Mouse (Mus musculus) left cerebral cortex, postnatal 4 days (tissue): ENCODE results near the gene Mrpl47. TPM values are rescaled to one million over a fixed set of nuclear protein-coding genes. Genes with fewer than 3 reads are reported as not detected.
"Not testable (repeated sequence)": the region's sequence is repeated elsewhere in the genome, so short reads cannot be mapped to it uniquely, and the experiment has no call there.

Experiments
- DNase-seq: peaks from one replicate; pipeline ENCODE4 v3.0.0-alpha.2; 2022
- intact Hi-C: fragments of 180-260 bp; cut with DNase I; formaldehyde crosslinking; loops from one replicate; pipeline ENCODE4 v1.15.1; 2025
- total RNA-seq, 2 experiments: library from RNA; stranded (reverse); gene quantifications; 2 replicates each; pipeline ENCODE4 v1.2.3; 2021

Mrpl47 gene
- 10 to 100 TPM; 21.4 to 24.0 TPM for total RNA-seq

DNA sequence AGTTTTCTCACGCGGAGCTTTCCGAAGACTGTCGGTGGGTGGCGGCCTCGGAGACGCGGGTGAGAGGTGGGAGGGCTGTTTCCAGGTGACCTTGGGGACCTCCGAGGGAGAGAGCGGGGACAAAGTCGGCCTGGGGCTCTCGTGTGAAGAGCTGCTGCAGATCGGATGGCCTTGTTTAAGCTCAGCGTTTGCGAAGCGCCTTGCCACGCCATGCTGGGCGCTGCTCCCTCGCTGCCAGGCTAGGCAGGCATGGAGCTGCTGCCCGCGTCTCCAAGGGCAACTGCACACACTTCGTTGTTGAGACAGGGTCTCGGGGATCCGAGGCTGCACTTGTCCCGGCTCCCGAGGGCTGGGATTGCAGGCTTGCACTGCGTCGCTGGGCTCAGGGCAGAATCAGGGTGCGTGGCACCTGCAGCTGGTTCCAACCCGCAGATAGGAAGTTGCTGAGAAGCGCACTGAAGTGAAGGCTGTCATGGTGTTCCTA lies at the start of gene Mrpl47:
Gene Mrpl47 (minus strand): TSS at position 434 of the 484 bp plus-strand sequence.
- no peak for DNase-seq
- intact Hi-C loops: loop anchor here (10.0 kb wide), 1 partner anchor 1068 kb away; no protein-coding TSS in a partner anchor

DNA sequence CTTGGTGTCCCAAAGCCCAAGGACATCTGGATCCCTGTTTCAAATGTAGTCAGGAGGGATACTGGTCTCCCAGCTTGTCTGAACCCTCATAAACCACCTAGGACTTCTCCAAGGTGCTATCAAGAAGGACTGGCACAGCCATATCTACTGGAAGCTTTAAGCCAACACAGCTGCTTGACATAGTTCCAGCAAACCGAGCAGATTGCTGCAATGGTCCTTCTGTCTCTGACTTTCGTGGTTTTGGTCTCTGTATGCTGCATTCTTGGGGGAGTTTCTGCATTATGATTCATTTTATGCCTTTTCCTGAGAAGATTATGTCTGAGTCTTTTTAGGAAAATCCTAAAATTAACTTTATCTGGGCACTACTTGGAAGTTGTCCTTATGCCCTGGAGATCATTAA lies 33.4 kb upstream of the Mrpl47 start:
- no peak for DNase-seq
- intact Hi-C loops: no loop called here

DNA sequence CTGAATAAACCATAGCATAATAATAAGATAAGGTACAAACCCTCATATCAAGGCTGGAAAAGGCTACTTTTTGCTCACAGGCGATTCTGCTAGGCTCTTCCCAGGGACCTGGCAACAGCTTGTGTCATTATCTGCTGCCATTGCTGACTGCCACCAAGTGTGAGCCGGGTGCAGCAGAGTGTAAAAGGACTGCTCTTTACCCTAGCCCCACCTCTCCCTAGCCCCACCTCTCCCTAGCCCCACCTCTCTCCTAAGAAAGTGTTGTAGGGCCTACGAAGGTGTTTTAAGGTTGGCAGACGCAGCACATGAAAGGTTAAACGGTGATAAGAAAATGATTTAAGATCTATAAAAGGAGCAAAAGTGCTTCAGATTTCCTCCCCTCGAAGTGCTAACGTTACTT lies 26.5 kb upstream of the Mrpl47 start:
- intact Hi-C loops: no loop called here
- no peak for DNase-seq

DNA sequence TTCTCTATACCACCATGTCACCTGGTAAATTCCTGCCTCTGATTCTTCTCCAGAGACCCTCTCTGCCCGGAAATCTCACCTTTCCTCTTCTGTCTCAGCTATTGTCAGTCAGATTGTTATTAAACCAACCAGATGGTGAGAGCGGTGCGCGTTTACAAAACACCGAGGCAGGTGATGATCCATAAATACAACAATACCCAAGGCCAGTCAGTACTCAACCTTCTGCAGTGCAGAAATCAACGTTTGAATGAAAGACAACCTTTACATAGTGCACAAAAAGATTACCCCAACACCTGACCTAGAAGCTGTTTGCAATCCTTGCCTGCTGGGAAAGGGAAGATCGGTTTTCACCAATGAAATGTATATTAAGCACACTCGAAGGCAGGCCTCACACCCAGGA lies 25.6 kb upstream of the Mrpl47 start:
- no peak for DNase-seq
- intact Hi-C loops: no loop called here

DNA sequence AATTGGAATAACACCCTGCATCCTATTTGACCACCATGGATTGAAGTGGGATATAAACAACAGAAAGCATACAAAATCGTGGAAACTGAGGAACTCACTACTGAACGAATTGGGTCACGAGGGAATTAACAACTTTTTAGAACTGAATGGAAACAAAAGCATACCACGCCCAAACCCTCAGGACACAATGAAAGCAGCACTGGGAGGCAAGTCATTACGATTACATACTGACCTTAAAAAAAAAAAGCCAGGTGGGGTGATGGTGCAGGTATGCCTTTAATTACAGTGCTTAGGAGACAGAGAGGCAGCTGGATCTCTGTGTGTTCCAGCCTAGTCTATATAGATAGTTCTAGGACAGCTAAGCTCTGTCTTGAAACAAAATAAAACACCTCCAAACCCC lies 21.8 kb upstream of the Mrpl47 start:
- DNase-seq: no peak
- intact Hi-C loops: no loop called here

DNA sequence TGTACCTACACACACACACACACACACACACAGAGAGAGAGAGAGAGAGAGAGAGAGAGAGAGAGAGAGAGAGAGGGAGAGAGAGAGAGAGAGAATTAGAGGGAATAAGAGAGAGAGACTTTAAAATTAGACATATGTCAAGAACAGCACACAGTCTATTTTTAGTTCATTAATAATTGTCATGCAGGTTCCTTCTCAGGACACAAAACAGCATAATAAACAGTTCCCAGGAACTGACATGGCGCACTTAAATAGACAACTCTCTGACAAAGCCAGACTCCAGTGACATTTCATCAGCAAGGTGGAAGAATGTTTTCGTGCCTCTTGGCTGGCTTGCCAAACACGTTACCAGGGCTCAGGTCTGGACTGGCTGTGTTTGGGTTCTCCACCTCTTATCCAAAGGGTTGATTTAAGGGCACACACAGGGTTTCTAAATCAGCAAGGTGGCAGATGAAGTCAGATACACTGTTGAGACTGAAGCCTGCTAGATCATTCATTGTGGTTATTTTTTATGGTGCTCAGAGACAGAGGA lies 17.0 kb upstream of the Mrpl47 start:
- no peak for DNase-seq
- intact Hi-C loops: loop anchor here (5.0 kb wide), 1 partner anchor 63 kb away; the partner anchor contains the start of gene Usp13

DNA sequence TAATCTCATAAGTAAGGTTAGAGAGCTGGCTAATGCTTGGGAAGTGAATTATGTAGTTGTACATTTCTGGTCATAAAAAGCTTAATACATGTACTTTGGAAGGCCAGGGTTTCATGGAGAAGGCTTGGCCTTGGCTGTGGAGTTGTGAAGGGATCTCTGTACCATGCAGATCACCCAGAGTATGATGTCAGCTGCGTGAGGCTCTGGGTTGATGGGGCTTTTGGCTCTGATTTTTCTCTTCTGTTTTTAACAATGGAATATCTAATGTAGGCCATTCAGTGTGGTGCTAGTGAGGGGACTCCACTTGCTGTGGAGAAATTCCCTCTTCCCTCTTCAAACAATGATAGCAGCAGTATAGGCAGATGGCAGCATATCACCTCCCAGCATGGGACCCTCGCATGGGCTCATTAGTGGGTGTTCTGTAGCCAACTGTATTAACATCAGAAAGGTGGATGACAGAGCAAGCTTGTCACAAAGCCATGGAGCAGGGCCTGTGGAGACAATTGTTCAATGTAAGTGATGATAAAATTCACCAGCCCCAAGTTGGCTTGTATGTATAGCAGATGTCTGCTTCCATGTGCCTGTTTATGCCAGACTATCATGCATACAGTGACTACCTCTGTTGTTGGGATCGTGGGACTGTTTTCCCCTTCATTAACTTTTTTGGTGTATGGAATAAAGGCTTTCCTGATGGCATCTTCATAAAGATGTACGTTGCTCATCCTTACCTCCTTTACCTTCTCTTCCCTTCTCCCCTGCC lies 12.6 kb upstream of the Mrpl47 start:
- intact Hi-C loops: loop anchor here (5.0 kb wide), 1 partner anchor 67 kb away; the partner anchor contains the start of gene Usp13
- peak; percentile 14 for DNase-seq

DNA sequence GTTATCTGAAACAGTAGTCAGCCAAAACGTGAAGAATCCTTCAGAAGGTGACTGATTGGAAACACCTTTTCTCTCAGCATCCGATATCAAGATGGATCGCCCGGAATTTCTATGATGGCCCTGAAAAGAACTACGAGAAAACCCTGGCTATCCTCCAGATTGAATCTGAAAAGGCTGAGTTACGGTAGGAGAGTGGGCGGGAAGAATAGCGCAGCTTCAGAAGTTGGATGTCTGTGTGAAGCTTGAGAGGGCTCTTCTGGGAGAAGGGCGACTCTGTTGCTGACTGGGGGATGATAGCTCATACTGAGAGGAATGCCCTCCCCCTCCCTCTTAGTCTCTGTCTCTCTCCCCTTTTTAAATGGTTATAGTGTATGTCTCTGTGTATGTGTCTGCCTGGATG lies 11.0 kb upstream of the Mrpl47 start:
- intact Hi-C loops: no loop called here

DNA sequence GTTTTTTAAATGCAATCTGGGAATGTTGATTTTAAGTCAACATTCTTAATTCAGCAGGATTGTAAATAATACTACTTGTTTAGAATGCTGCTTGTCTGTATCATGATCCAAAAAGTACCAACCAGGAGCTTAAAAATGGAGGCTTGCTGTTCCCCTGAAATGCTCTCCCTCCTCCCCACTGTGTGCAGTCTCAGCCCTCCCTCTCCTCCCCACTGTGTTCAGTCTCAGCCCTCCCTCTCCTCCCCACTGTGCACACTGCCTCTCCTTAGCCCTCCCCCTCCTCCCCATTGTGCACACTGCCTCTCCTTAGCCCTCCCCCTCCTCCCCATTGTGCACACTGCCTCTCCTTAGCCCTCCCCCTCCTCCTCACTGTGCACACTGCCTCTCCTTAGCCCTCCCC lies 8.0 kb upstream of the Mrpl47 start:
- intact Hi-C loops, DNase-seq: not testable (repeated sequence)

More for the DNA sequence above, 11.0 kb upstream of the Mrpl47 start:
- no peak for DNase-seq

DNA sequence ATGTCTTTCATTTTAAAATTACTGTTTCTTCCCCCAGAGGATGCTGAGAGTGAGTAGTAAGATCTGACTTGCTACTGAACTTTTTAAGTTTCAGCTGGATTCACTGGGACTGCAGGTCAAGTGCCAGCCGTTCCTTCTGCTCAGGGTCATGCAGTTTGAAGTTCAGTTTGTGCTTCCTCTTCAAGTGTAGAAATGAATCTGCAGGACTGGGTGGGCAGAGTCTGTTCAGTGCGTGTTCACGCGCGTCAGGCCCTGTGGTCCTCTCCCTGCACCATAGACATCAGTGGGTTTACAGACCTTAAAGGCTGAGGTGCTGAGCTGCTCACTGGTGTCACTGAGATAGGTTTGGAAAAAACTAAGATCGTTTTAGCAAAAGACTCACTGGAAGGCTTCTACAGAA lies 7.6 kb upstream of the Mrpl47 start:
- intact Hi-C loops: no loop called here
- no peak for DNase-seq

DNA sequence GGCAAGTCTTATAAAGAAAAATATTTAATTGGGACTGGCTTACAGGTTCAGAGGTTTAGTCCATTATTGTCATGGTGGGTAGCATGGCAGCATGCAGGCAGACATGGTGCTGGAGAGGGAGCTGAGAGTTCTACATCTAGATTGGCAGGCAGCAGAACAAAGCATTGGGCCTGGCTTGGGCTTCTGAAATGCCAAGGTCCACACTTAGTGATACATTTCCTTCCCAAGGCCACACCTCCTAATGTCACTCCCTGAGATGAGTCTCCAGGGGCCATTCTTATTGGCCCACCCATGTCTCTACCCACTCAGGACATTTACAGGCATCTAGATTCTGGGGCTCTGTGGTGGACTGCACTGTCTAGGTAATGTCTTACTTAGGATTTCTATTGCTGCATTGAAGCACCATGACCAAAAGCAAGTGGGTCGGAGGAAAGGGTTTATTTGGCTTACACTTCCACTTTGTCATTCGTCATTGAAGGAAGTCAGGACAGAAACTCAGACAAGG lies 4.9 kb upstream of the Mrpl47 start:
- intact Hi-C loops: no loop called here
- DNase-seq: no peak

DNA sequence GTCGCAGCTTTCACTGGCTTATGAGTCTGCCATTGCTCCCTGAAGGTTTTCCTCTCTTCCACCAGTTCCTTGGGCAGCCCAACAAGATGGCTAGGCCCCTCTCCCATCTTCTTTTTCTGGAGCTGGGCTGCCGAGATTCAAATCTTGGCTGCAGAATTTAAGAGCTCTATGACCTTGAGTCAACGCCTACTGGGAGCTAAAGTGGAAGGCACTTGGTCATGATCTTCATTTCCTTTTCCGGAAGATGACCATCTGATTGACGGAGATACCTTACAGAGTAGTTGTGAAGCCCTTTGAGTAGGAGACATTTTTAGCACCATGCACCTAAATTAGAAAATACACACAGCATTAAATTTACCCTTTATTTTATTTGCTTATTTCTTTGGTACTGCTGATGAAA lies 1.1 kb upstream of the Mrpl47 start:
- no peak for DNase-seq
- intact Hi-C loops: loop anchor here (10.0 kb wide), 1 partner anchor 1066 kb away; no protein-coding TSS in a partner anchor

DNA sequence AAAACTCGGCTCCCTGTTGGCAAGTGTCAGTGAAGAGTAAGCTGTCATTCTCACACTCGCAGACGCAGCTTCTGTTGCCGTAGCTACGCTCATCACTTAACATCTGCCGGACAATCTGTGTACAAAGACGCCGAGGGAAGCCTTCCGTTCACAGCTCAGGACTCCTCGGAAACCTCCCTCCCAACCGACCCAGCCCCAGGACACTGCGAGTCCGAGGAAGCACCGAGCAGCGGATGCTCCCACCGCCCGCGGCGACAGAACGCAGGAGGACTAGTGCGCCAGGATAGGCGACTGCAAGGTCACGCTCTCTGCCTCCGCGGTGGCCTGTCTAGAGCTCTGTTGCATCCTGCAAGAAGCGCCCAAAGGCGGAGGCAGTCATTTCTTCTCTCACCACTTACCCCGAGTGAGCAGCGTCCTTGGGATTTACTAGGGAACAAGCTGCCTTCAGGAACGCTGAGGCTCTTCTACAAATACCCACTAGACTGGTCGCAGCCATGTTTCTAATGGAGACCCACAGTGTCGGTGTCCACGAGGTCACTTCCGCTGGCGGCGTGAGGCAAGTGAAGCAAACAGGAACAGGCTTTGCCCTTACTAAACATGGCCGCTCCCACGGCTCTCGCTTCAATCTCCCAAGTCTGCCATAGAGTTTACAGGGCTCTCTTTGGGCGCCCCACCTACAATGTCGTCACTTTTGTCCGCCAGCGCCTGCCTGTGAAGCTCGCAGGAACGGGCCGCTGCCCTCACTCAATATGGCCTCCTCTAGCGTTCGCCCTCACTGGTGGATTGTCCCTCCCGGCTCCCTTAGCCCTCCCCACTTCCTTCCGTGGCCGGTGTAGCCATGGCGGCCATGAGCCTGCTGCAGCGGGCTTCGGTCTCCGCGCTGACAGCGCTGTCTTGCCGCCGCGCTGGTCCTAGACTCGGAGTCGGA lies 897 bp downstream of the Mrpl47 start, which contains the start of gene Ndufb5:
Gene Ndufb5 (plus strand): TSS at position 747 of the 928 bp plus-strand sequence.
- intact Hi-C loops: loop anchor here (10.0 kb wide), 1 partner anchor 1068 kb away; no protein-coding TSS in a partner anchor
- peak; percentile 97 for DNase-seq

DNA sequence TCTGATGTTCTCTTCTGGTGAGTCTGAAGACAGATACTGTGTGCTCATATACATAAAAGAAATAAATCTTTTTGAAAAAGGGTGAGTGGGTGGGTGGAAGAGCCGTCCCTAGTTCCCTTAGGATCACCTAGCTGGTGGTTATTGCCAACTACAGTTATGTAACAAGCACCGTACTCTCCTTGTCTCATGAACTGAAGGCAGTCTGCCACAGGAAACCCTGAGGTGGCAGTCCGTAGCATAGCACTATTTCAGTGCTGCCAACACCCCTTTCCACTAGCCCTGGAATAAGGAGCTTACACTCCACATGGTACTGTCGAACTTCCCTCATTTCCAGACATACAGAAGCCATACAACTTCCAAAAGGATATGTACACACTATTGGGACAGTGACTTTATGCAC lies 9.5 kb downstream of the Mrpl47 start:
- DNase-seq: no peak
- intact Hi-C loops: no loop called here

DNA sequence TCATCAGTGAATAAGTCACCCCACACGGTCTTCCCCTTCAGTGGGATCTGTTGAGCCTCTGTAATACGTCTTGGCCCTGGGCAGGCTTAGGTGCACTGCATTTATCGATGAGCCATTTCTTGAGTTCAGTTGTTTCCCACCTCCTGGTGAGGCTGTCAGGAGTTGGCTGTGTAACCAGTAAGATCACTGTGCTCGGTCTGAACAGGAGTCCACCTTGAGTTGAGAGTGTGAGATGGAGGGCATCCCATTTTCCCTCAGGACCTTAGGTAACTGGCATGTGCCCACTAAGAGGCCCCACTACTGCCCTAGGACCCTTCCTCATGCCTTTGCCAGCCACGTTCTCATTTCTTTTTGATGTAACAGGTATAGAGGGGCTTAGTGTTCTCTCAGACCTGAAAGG lies 11.5 kb downstream of the Mrpl47 start:
- DNase-seq: no peak
- intact Hi-C loops: no loop called here

DNA sequence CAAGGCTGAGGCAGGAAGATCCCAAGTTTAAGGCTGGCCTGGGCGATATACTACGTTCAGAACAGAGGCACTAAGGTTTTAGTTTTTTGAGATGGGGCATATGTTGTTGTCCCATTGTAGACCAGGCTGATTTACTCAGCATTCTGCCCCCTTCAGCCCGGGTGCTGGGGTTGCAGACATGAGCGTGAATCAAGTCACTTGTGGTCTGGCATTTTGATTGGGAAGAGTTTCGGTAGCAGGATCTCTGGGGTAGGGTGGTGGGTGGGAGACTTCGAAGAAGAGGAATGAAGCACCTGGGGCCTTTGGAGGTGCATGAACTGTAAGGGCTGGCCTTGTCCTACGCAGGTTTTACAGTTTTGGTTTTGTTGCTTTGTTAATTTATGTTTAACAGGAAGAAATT lies 13.2 kb downstream of the Mrpl47 start:
- intact Hi-C loops: no loop called here
- DNase-seq: no peak

DNA sequence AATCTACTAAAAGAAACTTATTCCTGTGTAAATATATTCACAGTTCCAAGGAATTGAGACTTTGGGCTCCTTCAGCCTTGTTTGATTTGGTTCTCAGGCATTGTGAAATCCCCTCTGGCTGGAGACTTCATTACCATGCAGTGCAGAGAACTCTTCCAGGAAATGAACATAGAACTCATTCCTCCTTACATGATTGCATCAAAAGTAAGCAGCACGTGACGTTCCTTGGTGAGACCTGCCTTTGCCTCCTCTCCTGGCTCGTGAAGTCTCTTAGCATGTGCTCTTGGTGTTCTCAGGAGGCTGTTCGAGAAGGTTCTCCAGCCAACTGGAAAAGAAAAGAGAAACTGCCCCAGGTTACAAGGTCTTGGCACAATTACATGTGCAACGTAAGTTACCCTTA lies 19.1 kb downstream of the Mrpl47 start:
- DNase-seq: no peak
- intact Hi-C loops: loop anchor here (10.0 kb wide), 1 partner anchor 183 kb away; no protein-coding TSS in a partner anchor

DNA sequence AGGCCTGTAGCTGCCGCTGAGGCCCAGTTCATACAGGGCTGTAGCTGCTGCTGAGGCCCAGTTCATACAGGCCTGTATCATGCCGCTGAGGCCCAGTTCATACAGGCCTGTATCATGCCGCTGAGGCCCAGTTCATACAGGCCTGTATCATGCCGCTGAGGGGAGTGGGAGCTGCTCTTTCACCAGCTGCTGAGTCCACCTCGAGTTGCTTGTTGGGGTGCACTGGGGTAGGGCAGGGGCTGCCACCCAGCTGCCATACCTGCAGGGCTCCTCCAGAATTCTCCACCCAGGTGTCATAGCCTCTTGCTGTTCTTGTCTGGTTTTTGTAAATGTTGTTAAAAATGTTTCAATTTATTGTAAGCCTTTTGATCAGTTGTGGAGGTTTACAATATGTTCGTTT lies 20.0 kb downstream of the Mrpl47 start:
- intact Hi-C loops: loop anchor here (10.0 kb wide), 1 partner anchor 183 kb away; no protein-coding TSS in a partner anchor
- not testable (repeated sequence) for DNase-seq

DNA sequence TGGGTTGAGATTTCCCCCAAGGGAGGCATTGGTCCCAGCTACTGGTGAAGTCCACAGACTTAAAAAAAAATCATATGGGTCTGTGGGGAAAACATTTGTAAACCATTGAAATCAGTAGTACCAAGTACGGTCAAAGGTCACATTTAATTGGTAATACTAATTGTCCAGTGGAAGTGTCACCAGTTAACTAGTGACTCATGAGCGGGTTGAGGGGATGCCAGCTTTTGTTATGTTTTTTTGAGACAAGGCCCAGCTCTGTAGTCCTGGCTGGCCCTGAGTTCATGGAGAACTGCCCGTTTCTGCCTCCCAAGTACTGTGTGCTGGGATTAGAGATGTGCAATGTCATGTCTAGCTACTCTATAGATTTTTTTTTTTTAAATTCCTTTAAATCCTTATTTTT lies 23.7 kb downstream of the Mrpl47 start:
- intact Hi-C loops: loop anchor here (10.0 kb wide), 1 partner anchor 179 kb away; no protein-coding TSS in a partner anchor

DNA sequence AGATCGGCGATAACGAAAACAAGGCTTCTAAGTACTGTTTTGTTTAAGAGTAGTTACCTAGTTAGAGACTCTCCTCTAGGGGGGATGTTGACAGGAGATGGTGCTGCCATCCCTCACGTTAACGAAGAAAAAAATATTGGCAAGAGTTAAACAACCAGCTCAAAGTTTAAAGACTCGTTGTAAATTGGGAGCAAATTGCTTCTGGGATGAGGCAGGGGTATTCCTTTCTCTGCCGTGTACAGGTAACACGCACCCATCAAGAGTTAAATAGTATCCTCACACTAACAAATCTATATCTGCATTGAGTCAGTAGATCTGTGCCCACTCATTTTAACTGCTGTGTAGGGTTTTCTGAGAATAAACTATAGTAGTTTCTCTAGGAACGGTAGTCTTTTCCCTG lies 28.0 kb downstream of the Mrpl47 start:
- intact Hi-C loops: no loop called here
- no peak for DNase-seq

More for the DNA sequence above, 23.7 kb downstream of the Mrpl47 start:
- no peak for DNase-seq
